8 mouse cellular contexts compared by ENCODE assay signal in the genomic region with DNA sequence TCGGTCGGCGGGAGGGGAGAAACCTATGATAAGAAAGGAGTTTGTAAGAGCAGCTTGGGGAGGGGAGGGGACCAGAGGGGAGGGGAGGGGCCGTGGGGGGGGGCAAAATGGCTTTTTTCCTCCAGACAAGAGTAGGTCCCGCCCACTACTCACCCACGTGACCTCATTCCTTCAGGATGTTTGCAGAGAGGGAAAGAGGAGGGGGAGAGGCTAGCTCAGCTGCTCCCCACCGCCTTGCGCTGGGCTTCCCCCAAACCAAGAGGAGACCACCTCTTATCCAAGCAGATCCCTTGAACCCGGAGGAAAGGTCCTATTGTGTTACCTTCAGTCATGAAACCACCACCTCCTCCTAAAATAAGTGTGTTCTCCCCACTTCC. TPM values are rescaled to one million over a fixed set of nuclear protein-coding genes. Genes with fewer than 3 reads are reported as not detected.
DNase-seq lines count a peak whose midpoint lies in the region; ATAC-seq lines count a peak whose summit lies in the region.

No protein-coding gene starts in this region.

- peaks cover 54% of the 10 kb centered on the region for H3K4me1 ChIP-seq in hindbrain, embryonic 16.5 days (ENCODE audit: control insufficient read depth, insufficient read depth, low read depth, low read length)

- peak overlapping the region; percentile 97 for H3K27ac ChIP-seq in hindbrain, embryonic 16.5 days (ENCODE audit: low read depth, low read length)

- ATAC-seq in hindbrain, embryonic 16.5 days, result peak; percentile 19; the same call in 1 of the 2 replicates
- no peak for ATAC-seq in inflammation-experienced regulatory T-cells, adult 6 months

- H3K9me3 ChIP-seq in hindbrain, embryonic 16.5 days (ENCODE audit: control insufficient read depth, low read length), result no peaks in the 10 kb centered on the region

- peak overlapping the region; percentile 92 for H3K9ac ChIP-seq in hindbrain, embryonic 16.5 days (ENCODE audit: low read depth, low read length)

- peak overlapping the region; percentile 86 for H3K4me3 ChIP-seq in hindbrain, embryonic 16.5 days (ENCODE audit: low read length)

- WGBS in hindbrain, embryonic 16.5 days, result 0% methylated on average over 6 of the region's 9 CpGs

- H3K36me3 ChIP-seq in hindbrain, embryonic 16.5 days (ENCODE audit: control insufficient read depth, insufficient read depth, low read length), result no peaks in the 10 kb centered on the region

- H3K4me2 ChIP-seq in hindbrain, embryonic 16.5 days (ENCODE audit: low read length), result peak overlapping the region; percentile 89

- H3K27me3 ChIP-seq in hindbrain, embryonic 16.5 days (replicated peaks; ENCODE audit: control insufficient read depth, insufficient read depth, low read length), result no peaks in the 10 kb centered on the region

- DNase-seq in ZHBTc4 (ENCODE audit: low read depth, low spot score), result peak; percentile 96
- DNase-seq in cerebellum, postnatal 25 days, result peak; percentile 84 to 93
- DNase-seq in gastrocnemius, adult 18-20 months (ENCODE audit: low spot score), result peak; percentile 81
- DNase-seq in left cerebral cortex, postnatal 10 days (ENCODE audit: extremely low spot score in 1 of 2, low spot score in 2 of 2), result peak; percentile 88 to 96
- peak; percentile 96 for DNase-seq in mesoderm, embryonic 11.5 days (ENCODE audit: low read depth, low spot score)
- peak; percentile 88 for DNase-seq in right cerebral cortex, postnatal 4 days

- intact Hi-C loops in left cerebral cortex, postnatal 10 days (cut with DNase I), result loop anchor here (5.0 kb wide), 3 partner anchors 37 to 207 kb away; a partner anchor contains a TSS

RNA-seq across cellular contexts. Expression of a gene that starts 0.7 kb away (rescaled TPM):
- total RNA-seq in gastrocnemius, adult 18-20 months (2021), result 1 to 10 TPM in 1 of 2 experiments, under 1 TPM in 1; 0.96 to 2.3 TPM
- polyA plus RNA-seq in hindbrain, embryonic 16.5 days (2015; fragmentation: Nextera tagmentation; extraction: Ambion mirVana), result 15.4 and 19.2 TPM in 2 replicates
- total RNA-seq in left cerebral cortex, postnatal 10 days (2021), result 10 to 100 TPM; 48.3 to 51.6 TPM
- 1 to 10 TPM; 4.6 to 6.9 (median 5.4) TPM for polyA plus RNA-seq in inflammation-experienced regulatory T-cells, adult 6 months (2017; shearing (Covaris generic))

RNA-seq across cellular contexts. Expression of a gene that starts 3.6 kb away (rescaled TPM):
- total RNA-seq in gastrocnemius, adult 18-20 months (2021), result 100 to 1,000 TPM; 150 to 167 TPM
- 422 and 438 TPM in 2 replicates for polyA plus RNA-seq in hindbrain, embryonic 16.5 days (2015; fragmentation: Nextera tagmentation; extraction: Ambion mirVana)
- 100 to 1,000 TPM; 153 to 159 TPM for total RNA-seq in left cerebral cortex, postnatal 10 days (2021)
- 100 to 1,000 TPM; 461 to 576 (median 475) TPM for polyA plus RNA-seq in inflammation-experienced regulatory T-cells, adult 6 months (2017; shearing (Covaris generic))

RNA-seq across cellular contexts. Expression of a gene that starts 14.0 kb away (rescaled TPM):
- 100 to 1,000 TPM in 1 of 2 experiments, 10 to 100 TPM in 1; 96.7 to 102 TPM for total RNA-seq in gastrocnemius, adult 18-20 months (2021)
- polyA plus RNA-seq in hindbrain, embryonic 16.5 days (2015; fragmentation: Nextera tagmentation; extraction: Ambion mirVana), result 37.2 and 42.4 TPM in 2 replicates
- 10 to 100 TPM; 34.6 to 37.8 TPM for total RNA-seq in left cerebral cortex, postnatal 10 days (2021)
- 100 to 1,000 TPM in 1 of 3 experiments, 10 to 100 TPM in 2; 69.0 to 129 (median 86.9) TPM for polyA plus RNA-seq in inflammation-experienced regulatory T-cells, adult 6 months (2017; shearing (Covaris generic))

RNA-seq across cellular contexts. Expression of a gene that starts 36.4 kb away (rescaled TPM):
- total RNA-seq in gastrocnemius, adult 18-20 months (2021), result 10 to 100 TPM; 44.1 to 51.0 TPM
- polyA plus RNA-seq in hindbrain, embryonic 16.5 days (2015; fragmentation: Nextera tagmentation; extraction: Ambion mirVana), result 3.1 and 3.3 TPM in 2 replicates
- total RNA-seq in left cerebral cortex, postnatal 10 days (2021), result 10 to 100 TPM; 66.9 to 71.6 TPM
- 10 to 100 TPM; 13.4 to 17.0 (median 14.6) TPM for polyA plus RNA-seq in inflammation-experienced regulatory T-cells, adult 6 months (2017; shearing (Covaris generic))

RNA-seq across cellular contexts. Expression of a gene that starts 44.9 kb away (rescaled TPM):
- 10 to 100 TPM; 64.7 TPM for total RNA-seq in gastrocnemius, adult 18-20 months (2021)
- 3.6 and 4.4 TPM in 2 replicates for polyA plus RNA-seq in hindbrain, embryonic 16.5 days (2015; fragmentation: Nextera tagmentation; extraction: Ambion mirVana)
- 100 to 1,000 TPM; 146 to 153 TPM for total RNA-seq in left cerebral cortex, postnatal 10 days (2021)
- polyA plus RNA-seq in inflammation-experienced regulatory T-cells, adult 6 months (2017; shearing (Covaris generic)), result 1 to 10 TPM; 2.4 to 2.9 (median 2.6) TPM

Comparison
In these comparisons a context has a peak if more than half of its experiments do, and no peak if none do; other contexts are left out.
1. RNA of a gene that starts 0.7 kb away (total RNA-seq): 48.3 to 51.6 TPM in left cerebral cortex, postnatal 10 days; 0.96 to 2.3 TPM in gastrocnemius, adult 18-20 months; every median in the first group is over 10 times any median in the second.
2. Peak in every context shown above with its lines, with median percentiles within 50 percentile points of each other: DNase-seq.